Mouse (Mus musculus) spleen, postnatal 36 days (tissue): ENCODE results near the gene Fam13c.

Source experiments
- DNase-seq, 2 experiments: peaks; one replicate each; pipeline ENCODE4 v3.0.0; 2022; ENCODE audit warnings: low spot score in 2 of 2, mixed read lengths in 1 of 2

The Fam13c gene

DNA sequence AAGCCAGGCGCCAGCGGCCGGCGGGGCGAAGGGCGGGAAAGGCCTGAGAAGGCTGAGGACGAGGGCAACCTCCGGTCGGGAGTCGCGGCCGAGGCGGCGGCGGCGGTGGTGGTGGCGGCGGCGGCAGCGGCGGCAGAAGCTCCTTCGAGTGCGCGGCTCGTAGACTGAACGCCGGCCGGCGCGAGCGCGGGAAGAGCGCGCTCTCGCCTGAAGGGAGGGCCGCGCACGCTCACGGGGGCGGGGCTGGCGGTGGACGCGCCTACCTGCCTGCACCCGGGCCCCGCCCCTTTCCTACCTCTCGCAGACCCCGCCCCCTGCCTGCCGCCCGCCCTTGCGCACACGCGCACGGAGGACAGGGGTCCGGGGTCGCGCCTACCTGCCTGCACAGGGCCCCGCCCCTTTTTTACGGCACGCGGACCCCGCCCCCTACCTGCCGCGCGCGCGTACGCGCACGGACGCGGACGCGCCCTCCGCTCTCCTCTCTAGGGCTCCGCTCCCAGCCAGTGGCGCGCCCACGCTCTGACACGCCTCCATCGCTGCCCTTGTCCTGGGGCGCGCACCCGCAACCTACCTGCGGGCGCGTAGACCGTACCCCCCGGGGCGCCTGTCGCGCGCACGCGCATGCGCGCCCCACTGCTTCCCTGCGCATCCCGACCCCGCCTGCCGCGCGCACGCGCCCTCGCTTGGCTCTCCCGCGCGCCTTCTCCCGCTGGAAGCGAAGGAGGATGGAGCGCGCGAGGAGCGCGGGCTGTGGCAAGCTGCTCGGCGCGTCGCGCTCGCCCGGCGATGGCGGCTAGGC, 159.0 kb downstream of the Fam13c start:
- DNase-seq: no peak

DNA sequence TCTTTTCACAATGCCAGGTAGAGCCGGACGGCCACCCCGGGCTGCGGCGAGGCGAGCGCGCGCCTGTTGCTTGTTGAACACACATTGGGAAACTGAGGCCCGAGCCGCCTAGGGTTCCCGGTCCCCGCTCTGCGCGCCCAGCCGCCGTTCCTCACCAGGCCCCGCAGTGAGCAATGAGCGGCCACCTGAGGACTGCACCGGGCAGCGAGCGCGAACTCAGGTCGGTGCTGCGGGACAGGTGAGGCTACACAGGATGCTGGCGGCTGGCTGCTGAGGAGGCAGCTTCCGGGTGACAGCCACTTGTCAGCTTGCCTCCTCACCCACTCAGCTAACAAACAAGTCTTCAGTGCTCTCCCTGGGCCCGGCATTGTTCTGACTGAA, 159.6 kb downstream of the Fam13c start:
- DNase-seq: no peak
